Mouse (Mus musculus): ENCODE results near the gene Tmem92. TPM values are rescaled to one million over a fixed set of nuclear protein-coding genes. Genes with fewer than 3 reads are reported as not detected.

Gene Tmem92
- total and polyA plus RNA-seq, 3 experiments, result not detected

DNA sequence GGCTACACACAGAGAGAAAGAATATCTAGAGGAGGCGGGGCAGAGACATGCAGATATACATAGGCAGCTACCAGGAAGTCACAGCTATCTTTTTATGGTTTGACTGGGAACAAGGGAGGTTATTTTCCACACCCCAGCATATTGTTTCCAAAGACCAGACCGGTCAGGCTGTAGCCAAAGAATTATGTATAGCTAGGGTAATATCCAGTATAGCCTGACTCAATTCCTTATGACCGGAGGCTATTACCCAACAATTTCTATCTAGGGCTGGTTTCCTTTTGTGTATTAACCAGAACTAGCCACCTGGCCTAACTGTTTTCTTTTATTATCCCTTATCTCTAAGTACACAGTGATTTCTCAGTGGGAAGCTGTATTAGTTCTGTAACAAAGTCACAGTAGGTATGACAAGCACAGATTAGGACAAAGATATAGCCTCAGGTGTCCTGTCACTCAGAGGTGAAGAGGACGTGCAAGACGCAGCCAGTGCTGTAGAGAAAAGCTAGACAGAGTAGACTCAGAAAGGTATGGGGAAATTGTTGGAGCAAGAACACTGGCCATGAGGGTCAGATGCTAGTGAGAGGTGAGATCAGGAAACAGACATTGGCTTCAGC lies 7.5 kb downstream of the Tmem92 start:
- Histone ChIP-seq H3K4me3 (no peak overlapping the region), H3K36me3 (ENCODE audit: control insufficient read depth, insufficient read depth, low read length) (no peaks in the 10 kb centered on the region), H3K27ac (no peak overlapping the region), H3K4me1 (ENCODE audit: control insufficient read depth, insufficient read depth, low read length) (no peaks in the 10 kb centered on the region), H3K27me3 (ENCODE audit: control insufficient read depth, insufficient read depth, low read length) (no peaks in the 10 kb centered on the region), H3K79me2 (replicated peaks; ENCODE audit: control insufficient read depth, insufficient read depth, low read length) (no peaks in the 10 kb centered on the region), H3K9ac (ENCODE audit: low read depth, low read length) (no peak overlapping the region)
- intact Hi-C loops (cut with DNase I), result no loop called here
- no peak for TF ChIP-seq CTCF (IDR thresholded peaks at IDR 0.05)
- no peak for TF ChIP-seq EP300 (IDR thresholded peaks at IDR 0.05; ENCODE audit: insufficient read depth, low read depth, low read length)
- no peak for TF ChIP-seq POLR2A (IDR thresholded peaks at IDR 0.05; ENCODE audit: insufficient read depth, low read depth, low read length)
- WGBS, result 74% methylated on average over 5 of the region's 5 CpGs
- DNase-seq, result no peak

DNA sequence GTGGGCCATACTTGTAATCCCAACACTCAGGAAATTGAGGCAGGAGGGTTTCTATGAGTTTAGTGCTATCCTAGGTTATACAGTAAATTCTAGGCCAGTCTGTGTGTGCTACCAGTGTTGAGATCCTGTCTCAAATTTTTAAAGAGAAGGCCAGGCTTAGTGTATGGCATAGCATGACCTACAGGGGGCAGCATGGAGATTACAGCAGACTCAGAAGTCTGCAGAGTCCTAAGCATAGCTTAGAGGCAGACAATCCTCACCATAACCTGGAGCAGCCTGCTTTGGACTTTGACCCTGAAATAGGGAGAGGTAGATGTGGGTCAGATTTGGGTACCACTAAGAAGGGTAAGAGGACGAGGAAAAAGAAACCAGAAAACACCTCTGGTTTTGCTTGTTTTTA lies 8.7 kb downstream of the Tmem92 start:
- TF ChIP-seq POLR2A (IDR thresholded peaks at IDR 0.05; ENCODE audit: insufficient read depth, low read depth, low read length) (no peak), CTCF (IDR thresholded peaks at IDR 0.05) (peak; percentile 38)

DNA sequence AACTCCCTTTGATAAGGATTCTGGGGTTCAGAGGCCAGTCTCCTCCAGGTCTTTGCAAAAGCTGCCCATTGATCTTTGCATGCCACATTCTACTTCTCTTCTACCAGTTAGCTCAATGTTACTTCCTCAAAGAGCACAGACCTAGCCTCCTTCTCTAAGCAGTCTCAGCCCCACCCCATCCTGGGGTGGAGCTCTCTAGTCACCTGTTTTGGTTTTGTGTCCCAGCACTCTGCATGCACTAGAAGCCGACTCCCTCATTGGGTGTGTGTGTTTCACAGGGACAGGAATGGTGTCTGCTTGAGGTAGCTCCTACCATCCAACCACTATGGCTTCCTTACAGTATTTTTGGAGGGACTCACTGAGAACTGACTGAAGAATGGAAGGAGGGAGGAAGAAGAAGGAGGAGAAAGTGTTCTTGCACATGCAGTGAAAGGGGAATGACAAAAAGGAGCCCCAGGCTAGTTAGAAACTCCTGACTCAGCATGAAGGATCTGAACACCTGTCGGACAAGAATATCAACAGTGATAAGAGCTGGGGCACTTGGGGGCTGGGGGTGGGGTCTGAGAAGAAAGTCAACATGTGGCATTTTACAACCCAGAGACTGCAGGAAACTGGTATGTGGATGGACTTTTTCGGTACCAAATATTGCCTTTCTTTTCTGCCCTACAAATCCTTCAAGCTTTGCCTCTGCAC lies 10.0 kb downstream of the Tmem92 start:
- Histone ChIP-seq H3K4me1 (ENCODE audit: control insufficient read depth, insufficient read depth, low read length) (no peaks in the 10 kb centered on the region), H3K27me3 (ENCODE audit: control insufficient read depth, insufficient read depth, low read length) (no peaks in the 10 kb centered on the region), H3K36me3 (ENCODE audit: control insufficient read depth, insufficient read depth, low read length) (no peaks in the 10 kb centered on the region), H3K4me3 (no peak overlapping the region), H3K9ac (ENCODE audit: low read depth, low read length) (no peak overlapping the region), H3K79me2 (replicated peaks; ENCODE audit: control insufficient read depth, insufficient read depth, low read length) (no peaks in the 10 kb centered on the region), H3K27ac (no peak overlapping the region)
- WGBS, result 75% methylated on average over 3 of the region's 3 CpGs
- no peak for TF ChIP-seq EP300 (IDR thresholded peaks at IDR 0.05; ENCODE audit: insufficient read depth, low read depth, low read length)
- no peak for TF ChIP-seq CTCF (IDR thresholded peaks at IDR 0.05)
- no peak for TF ChIP-seq POLR2A (IDR thresholded peaks at IDR 0.05; ENCODE audit: insufficient read depth, low read depth, low read length)
- intact Hi-C loops (cut with DNase I), result no loop called here
- DNase-seq, result no peak

More for the DNA sequence above, 8.7 kb downstream of the Tmem92 start:
- no peak for DNase-seq
- no peaks in the 10 kb centered on the region for H3K79me2 ChIP-seq (replicated peaks; ENCODE audit: control insufficient read depth, insufficient read depth, low read length)
- H3K9ac ChIP-seq (ENCODE audit: low read depth, low read length), result no peak overlapping the region
- intact Hi-C loops (cut with DNase I), result no loop called here
- H3K27me3 ChIP-seq (ENCODE audit: control insufficient read depth, insufficient read depth, low read length), result no peaks in the 10 kb centered on the region
- H3K36me3 ChIP-seq (ENCODE audit: control insufficient read depth, insufficient read depth, low read length), result no peaks in the 10 kb centered on the region
- H3K27ac ChIP-seq, result no peak overlapping the region
- no peak overlapping the region for H3K4me3 ChIP-seq
- 83% methylated on average over 1 of the region's 1 CpGs for WGBS
- no peaks in the 10 kb centered on the region for H3K4me1 ChIP-seq (ENCODE audit: control insufficient read depth, insufficient read depth, low read length)

DNA sequence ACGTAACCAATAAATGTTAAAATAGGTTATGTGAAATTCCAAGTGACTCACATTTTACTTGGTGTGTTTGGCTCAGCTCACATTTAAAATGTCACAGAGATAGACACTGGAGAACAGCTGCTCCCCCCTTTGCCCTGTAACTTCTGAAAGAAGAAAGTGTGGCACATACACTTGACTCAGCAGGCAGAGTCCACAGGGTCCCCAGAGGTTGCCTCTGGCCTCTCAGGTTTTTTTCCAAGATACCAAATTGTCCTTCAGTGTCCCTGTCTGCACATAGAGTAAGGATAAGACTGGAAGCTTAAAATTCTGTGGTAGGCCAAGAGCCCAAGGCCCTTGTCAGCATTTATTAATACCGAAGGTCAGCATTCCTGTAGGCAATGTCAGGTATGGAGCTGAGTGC lies 15.3 kb downstream of the Tmem92 start:
- WGBS, result 91% methylated on average over 2 of the region's 2 CpGs
- Histone ChIP-seq H3K36me3 (ENCODE audit: control insufficient read depth, insufficient read depth, low read length) (no peaks in the 10 kb centered on the region), H3K9ac (ENCODE audit: low read depth, low read length) (no peak overlapping the region), H3K27ac (no peak overlapping the region), H3K27me3 (ENCODE audit: control insufficient read depth, insufficient read depth, low read length) (no peaks in the 10 kb centered on the region), H3K4me1 (ENCODE audit: control insufficient read depth, insufficient read depth, low read length) (no peaks in the 10 kb centered on the region), H3K4me3 (no peak overlapping the region), H3K79me2 (replicated peaks; ENCODE audit: control insufficient read depth, insufficient read depth, low read length) (no peaks in the 10 kb centered on the region)
- no peak for DNase-seq
- intact Hi-C loops (cut with DNase I), result no loop called here
- no peak for TF ChIP-seq POLR2A (IDR thresholded peaks at IDR 0.05; ENCODE audit: insufficient read depth, low read depth, low read length)
- TF ChIP-seq CTCF (IDR thresholded peaks at IDR 0.05), result no peak
- no peak for TF ChIP-seq EP300 (IDR thresholded peaks at IDR 0.05; ENCODE audit: insufficient read depth, low read depth, low read length)

DNA sequence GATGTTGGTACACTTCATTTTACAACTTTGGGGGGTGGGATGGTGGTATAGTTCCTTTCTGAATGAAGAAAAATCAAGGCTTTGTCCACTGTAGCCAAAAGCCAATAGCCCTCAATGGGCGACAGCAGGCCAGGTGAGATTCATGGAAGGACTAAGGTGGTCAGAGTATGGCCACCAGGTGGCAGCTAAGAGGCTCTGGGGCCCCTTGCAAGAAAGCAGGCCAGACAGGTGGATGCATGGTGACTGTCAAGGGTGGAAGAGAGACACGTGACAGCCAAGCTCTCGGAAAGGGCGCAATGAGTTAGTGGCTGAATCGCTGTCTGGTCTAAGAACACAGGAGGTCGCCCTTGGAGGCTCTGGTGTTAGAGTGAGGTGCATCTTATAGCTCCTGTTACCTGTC lies 19.7 kb downstream of the Tmem92 start:
- no peak for DNase-seq
- H3K79me2 ChIP-seq (replicated peaks; ENCODE audit: control insufficient read depth, insufficient read depth, low read length), result no peaks in the 10 kb centered on the region
- no peaks in the 10 kb centered on the region for H3K4me1 ChIP-seq (ENCODE audit: control insufficient read depth, insufficient read depth, low read length)
- H3K27ac ChIP-seq, result no peak overlapping the region
- H3K27me3 ChIP-seq (ENCODE audit: control insufficient read depth, insufficient read depth, low read length), result no peaks in the 10 kb centered on the region
- H3K36me3 ChIP-seq (ENCODE audit: control insufficient read depth, insufficient read depth, low read length), result no peaks in the 10 kb centered on the region
- no peak overlapping the region for H3K4me3 ChIP-seq
- intact Hi-C loops (cut with DNase I), result no loop called here
- 42% methylated on average over 6 of the region's 6 CpGs for WGBS
- H3K9ac ChIP-seq (ENCODE audit: low read depth, low read length), result no peak overlapping the region
- TF ChIP-seq POLR2A (IDR thresholded peaks at IDR 0.05; ENCODE audit: insufficient read depth, low read depth, low read length), result no peak
- TF ChIP-seq CTCF (IDR thresholded peaks at IDR 0.05), result no peak
- TF ChIP-seq EP300 (IDR thresholded peaks at IDR 0.05; ENCODE audit: insufficient read depth, low read depth, low read length), result no peak

DNA sequence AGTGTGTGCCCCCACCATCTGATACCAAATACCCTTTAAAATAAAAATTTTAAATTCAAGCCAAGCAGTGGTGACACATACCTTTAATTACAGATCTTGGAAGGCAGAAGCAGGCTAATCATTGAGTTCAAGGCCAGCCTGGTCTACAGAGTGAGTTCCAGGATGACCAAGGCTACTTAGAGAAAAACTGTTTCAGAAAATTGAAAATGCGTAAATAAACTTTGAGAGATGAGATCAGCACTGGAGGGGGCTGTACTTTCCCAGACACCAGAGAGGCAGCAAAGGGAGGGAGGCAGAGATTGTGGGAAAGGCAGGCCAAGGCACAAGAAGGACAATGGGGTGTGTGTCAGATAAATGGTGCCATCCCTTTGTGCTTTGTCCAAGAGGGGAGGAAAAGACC lies 20.2 kb downstream of the Tmem92 start:
- 93% methylated on average over 1 of the region's 1 CpGs for WGBS

More for the DNA sequence above, 20.2 kb downstream of the Tmem92 start:
- TF ChIP-seq EP300 (IDR thresholded peaks at IDR 0.05; ENCODE audit: insufficient read depth, low read depth, low read length) (no peak), CTCF (IDR thresholded peaks at IDR 0.05) (no peak), POLR2A (IDR thresholded peaks at IDR 0.05; ENCODE audit: insufficient read depth, low read depth, low read length) (no peak)
- no peak overlapping the region for H3K4me3 ChIP-seq
- intact Hi-C loops (cut with DNase I), result no loop called here
- no peaks in the 10 kb centered on the region for H3K79me2 ChIP-seq (replicated peaks; ENCODE audit: control insufficient read depth, insufficient read depth, low read length)
- no peak for DNase-seq
- no peaks in the 10 kb centered on the region for H3K36me3 ChIP-seq (ENCODE audit: control insufficient read depth, insufficient read depth, low read length)
- no peak overlapping the region for H3K27ac ChIP-seq
- H3K9ac ChIP-seq (ENCODE audit: low read depth, low read length), result no peak overlapping the region
- no peaks in the 10 kb centered on the region for H3K27me3 ChIP-seq (ENCODE audit: control insufficient read depth, insufficient read depth, low read length)
- H3K4me1 ChIP-seq (ENCODE audit: control insufficient read depth, insufficient read depth, low read length), result no peaks in the 10 kb centered on the region

All from heart, adult 2 months (tissue).